Mouse (Mus musculus) MEL (cell line): ENCODE measurements at regions not wholly inside any gene's neighbourhood (a gene's known extent, or its start where the extent isn't known, plus 50 kb on each side); places are given as distances from the start of the nearest gene placed in this dataset.

Experiments
- DNase-seq: peaks from one replicate; pipeline ENCODE4 v3.0.0; 2011; ENCODE audit warnings: low read depth, low spot score
- H3K27ac ChIP-seq: 2 replicates; pipeline ENCODE4 v1.5.1; 2012; ENCODE audit warnings: low read depth, mild to moderate bottlenecking, control low read depth, low read length, moderate library complexity; ENCODE audit not compliant: control insufficient read depth
- H3K27me3 ChIP-seq, 2 experiments: fragments of 150-350 bp in 1 of 2; sonication (generic) in 1 of 2; 2 replicates each; pipeline ENCODE4 v1.6.1; 2012; ENCODE audit warnings: low read length in 2 of 2, mild to moderate bottlenecking in 2 of 2, improper control_type of control experiment in 1 of 2, moderate library complexity in 1 of 2; ENCODE audit not compliant: insufficient read depth in 2 of 2, control insufficient read depth in 1 of 2
- H3K36me3 ChIP-seq, 2 experiments: 2 replicates each; pipeline ENCODE4 v1.6.1; 2012 to 2014; ENCODE audit warnings: low read length in 2 of 2, improper control_type of control experiment in 1 of 2, inconsistent platforms in 1 of 2, mild to moderate bottlenecking in 1 of 2; ENCODE audit not compliant: insufficient read depth in 2 of 2, control insufficient read depth in 1 of 2
- H3K4me1 ChIP-seq, 2 experiments: fragments of 150-350 bp in 1 of 2; sonication (generic) in 1 of 2; 2 replicates each; pipeline ENCODE4 v1.6.1; 2012; ENCODE audit warnings: low read length in 2 of 2, improper control_type of control experiment in 1 of 2, mild to moderate bottlenecking in 1 of 2; ENCODE audit not compliant: insufficient read depth in 2 of 2, control insufficient read depth in 1 of 2
- H3K4me3 ChIP-seq, 2 experiments: fragments of 150-350 bp in 1 of 2; sonication (generic) in 1 of 2; 2 replicates each; pipeline ENCODE4 v1.5.1; 2012; ENCODE audit warnings: low read depth in 2 of 2, low read length in 2 of 2, mild to moderate bottlenecking in 2 of 2, moderate library complexity in 2 of 2, control low read depth in 1 of 2, improper control_type of control experiment in 1 of 2; ENCODE audit not compliant: control insufficient read depth in 1 of 2, insufficient read depth in 1 of 2
- H3K79me2 ChIP-seq: 2 replicates; pipeline ENCODE4 v1.6.1; 2012; ENCODE audit warnings: mild to moderate bottlenecking, low read length, moderate library complexity; ENCODE audit not compliant: control insufficient read depth, poor library complexity, insufficient read depth
- H3K9ac ChIP-seq: 2 replicates; pipeline ENCODE4 v1.6.1; 2012; ENCODE audit warnings: low read depth, mild to moderate bottlenecking, control low read depth, low read length, moderate library complexity; ENCODE audit not compliant: control insufficient read depth, poor library complexity, severe bottlenecking
- H3K9me3 ChIP-seq: fragments of 150-350 bp; sonication (generic); replicated peaks from 2 replicates; pipeline ENCODE4 v1.6.1; 2012; ENCODE audit warnings: mild to moderate bottlenecking, low read length, improper control_type of control experiment, moderate library complexity; ENCODE audit not compliant: insufficient read depth
- BHLHE40 ChIP-seq: IDR thresholded peaks from 2 replicates; pipeline ENCODE4 v1.6.1; 2012; ENCODE audit warnings: low read depth, mild to moderate bottlenecking, inconsistent platforms, low read length, improper control_type of control experiment, borderline replicate concordance
- CHD2 ChIP-seq: IDR thresholded peaks from 2 replicates; pipeline ENCODE4 v1.6.1; 2011; ENCODE audit warnings: low read length, improper control_type of control experiment
- ETS1 ChIP-seq: IDR thresholded peaks from 2 replicates; pipeline ENCODE4 v1.6.1; 2012; ENCODE audit warnings: low read depth, mild to moderate bottlenecking, inconsistent platforms, low read length, improper control_type of control experiment, moderate library complexity
- GATA1 ChIP-seq: IDR thresholded peaks from 2 replicates; pipeline ENCODE4 v1.6.1; 2011; ENCODE audit warnings: low read depth, low read length, improper control_type of control experiment
- MAFK ChIP-seq: IDR thresholded peaks from 2 replicates; pipeline ENCODE4 v1.6.1; 2011; ENCODE audit warnings: low read depth, mild to moderate bottlenecking, low read length, improper control_type of control experiment, borderline replicate concordance
- MEF2A ChIP-seq: IDR thresholded peaks from 2 replicates; pipeline ENCODE4 v1.6.1; 2014; ENCODE audit warnings: low read depth, mild to moderate bottlenecking, inconsistent platforms, low read length, improper control_type of control experiment; ENCODE audit not compliant: poor library complexity, insufficient replicate concordance, severe bottlenecking; ENCODE audit errors: extremely low read depth
- NELFE ChIP-seq: IDR thresholded peaks from 2 replicates; pipeline ENCODE4 v1.6.1; 2011; ENCODE audit warnings: low read depth, low read length, improper control_type of control experiment
- POLR2A ChIP-seq, 2 experiments: IDR thresholded peaks; 2 replicates each; pipeline ENCODE4 v1.6.1; 2011 to 2012; ENCODE audit warnings: low read length in 2 of 2, mild to moderate bottlenecking in 2 of 2, control low read depth in 1 of 2, improper control_type of control experiment in 1 of 2, low read depth in 1 of 2, moderate library complexity in 1 of 2; ENCODE audit not compliant: control insufficient read depth in 1 of 2, insufficient read depth in 1 of 2, poor library complexity in 1 of 2
- POLR2AphosphoS5 ChIP-seq: IDR thresholded peaks from 2 replicates; pipeline ENCODE4 v1.6.1; 2012; ENCODE audit warnings: low read depth, borderline replicate concordance, mild to moderate bottlenecking, inconsistent platforms, low read length, moderate library complexity, mixed read lengths
- RAD21 ChIP-seq: IDR thresholded peaks from 2 replicates; pipeline ENCODE4 v1.6.1; 2011; ENCODE audit warnings: mild to moderate bottlenecking, low read depth, low read length, improper control_type of control experiment
- TAL1 ChIP-seq: IDR thresholded peaks from 2 replicates; pipeline ENCODE4 v1.6.1; 2012; ENCODE audit warnings: mild to moderate bottlenecking, inconsistent platforms, low read length, moderate library complexity, mixed read lengths
- USF1 ChIP-seq: IDR thresholded peaks from 2 replicates; pipeline ENCODE4 v1.6.1; 2014; ENCODE audit warnings: low read depth, mild to moderate bottlenecking, inconsistent platforms, low read length, improper control_type of control experiment, moderate library complexity
- ZMIZ1 ChIP-seq: IDR thresholded peaks from 2 replicates; pipeline ENCODE4 v1.6.1; 2012; ENCODE audit warnings: low read depth, mild to moderate bottlenecking, inconsistent platforms, low read length, improper control_type of control experiment, moderate library complexity

DNA sequence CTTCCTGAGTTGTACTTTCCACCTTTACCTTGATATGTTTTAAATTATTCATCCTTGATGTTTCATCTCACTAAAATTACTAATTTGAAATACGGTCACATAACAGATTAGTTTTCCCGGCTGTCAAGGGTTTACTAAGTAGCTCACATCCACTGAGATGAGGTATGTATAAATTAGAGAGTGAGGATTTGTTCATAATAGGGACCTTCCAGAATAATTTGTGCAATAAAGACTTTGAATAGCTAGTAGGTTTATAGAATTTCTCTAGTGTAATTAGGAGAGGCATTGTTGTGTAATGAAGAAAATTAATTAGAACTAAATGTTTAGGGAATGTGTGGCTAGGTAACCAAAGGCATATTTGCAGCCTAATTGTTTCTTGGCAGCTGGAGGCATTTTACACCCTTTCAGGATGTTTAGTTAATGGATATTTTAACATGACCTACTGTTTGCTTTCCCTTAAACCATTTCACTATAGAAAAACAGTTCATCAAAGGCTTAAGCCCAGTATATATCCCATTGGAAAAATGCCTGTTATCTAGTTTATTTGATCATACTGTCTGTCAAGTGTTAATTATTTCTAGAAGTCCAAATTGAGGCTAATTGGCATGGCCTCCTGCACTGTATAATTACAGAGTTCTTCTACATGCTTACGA is 70.8 kb downstream of the Mat2b start:
- no peaks in the 10 kb centered on the region for H3K79me2 ChIP-seq
- H3K27ac ChIP-seq: no peak overlapping the region
- H3K36me3 ChIP-seq: no peaks in the 10 kb centered on the region
- H3K9ac ChIP-seq: no peak overlapping the region
- DNase-seq: no peak
- no peak overlapping the region for H3K4me3 ChIP-seq
- no peak for TF ChIP-seq GATA1
- no peak for TF ChIP-seq USF1
- no peak for TF ChIP-seq ZMIZ1
- no peak for TF ChIP-seq MAFK
- no peak for TF ChIP-seq NELFE
- no peak for TF ChIP-seq TAL1
- TF ChIP-seq POLR2A (IDR thresholded peaks at IDR 0.05; ENCODE audit: control insufficient read depth in 1 of 2, insufficient read depth in 1 of 2, low read depth in 1 of 2, low read length in 2 of 2, poor library complexity in 1 of 2): no peak
- no peak for TF ChIP-seq ETS1
- TF ChIP-seq, all 39 proteins: peak for 0
- Histone ChIP-seq H3K9me3 (no peaks in the 10 kb centered on the region), H3K4me1 (no peaks in the 10 kb centered on the region), H3K27me3 (no peaks in the 10 kb centered on the region; a peak in 1 of 4 replicates)

DNA sequence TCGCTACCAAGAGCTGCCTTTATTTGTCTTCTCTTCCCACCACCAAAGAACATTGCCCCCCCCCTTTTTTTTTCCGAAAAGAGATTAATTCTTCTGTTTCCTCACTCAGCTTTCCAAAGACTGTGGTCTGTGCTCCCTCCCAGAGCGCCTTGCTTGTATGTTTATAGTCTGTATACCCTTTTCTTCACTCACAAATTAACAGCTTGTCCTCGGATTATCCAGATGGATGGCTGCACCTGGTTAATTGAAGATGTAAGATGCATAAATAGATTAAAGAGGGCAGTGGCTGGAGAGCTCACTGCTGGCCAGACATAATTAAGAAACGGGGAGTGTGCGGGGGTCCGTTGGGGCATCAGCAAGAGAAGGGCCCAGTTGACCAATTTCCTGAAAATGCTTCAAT is 75.0 kb downstream of the Mat2b start:
- H3K9ac ChIP-seq: no peak overlapping the region
- H3K9me3 ChIP-seq: no peaks in the 10 kb centered on the region
- TF ChIP-seq CHD2: no peak
- no peak for TF ChIP-seq ETS1

DNA sequence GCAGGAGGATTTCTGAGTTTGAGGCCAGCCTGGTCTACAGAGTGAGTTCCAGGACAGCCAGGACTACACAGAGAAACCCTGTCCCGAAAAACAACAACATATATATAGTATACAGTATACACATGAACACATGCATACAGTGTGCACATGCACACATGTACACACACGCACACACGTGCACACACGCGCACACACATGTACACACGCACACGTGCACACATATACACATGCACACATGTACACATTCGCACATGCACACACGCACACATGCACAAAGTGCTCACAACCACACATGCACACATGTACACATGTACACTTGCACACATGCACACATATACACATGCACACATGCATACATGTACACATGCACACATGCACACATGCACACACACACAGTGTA is 92.0 kb downstream of the Mat2b start:
- DNase-seq: no peak
- Histone ChIP-seq H3K9ac (no peak overlapping the region), H3K4me1 (no peaks in the 10 kb centered on the region), H3K27me3 (no peaks in the 10 kb centered on the region), H3K9me3 (no peaks in the 10 kb centered on the region), H3K27ac (no peak overlapping the region), H3K79me2 (no peaks in the 10 kb centered on the region), H3K4me3 (no peak overlapping the region), H3K36me3 (no peaks in the 10 kb centered on the region)
- no peak for TF ChIP-seq BHLHE40
- TF ChIP-seq MEF2A: no peak
- no peak for TF ChIP-seq RAD21
- peak; percentile 82; the same call in 1 of the 2 replicates for TF ChIP-seq POLR2AphosphoS5

More for the DNA sequence above, 75.0 kb downstream of the Mat2b start:
- no peak overlapping the region for H3K4me3 ChIP-seq
- DNase-seq: no peak
- no peaks in the 10 kb centered on the region for H3K79me2 ChIP-seq
- H3K36me3 ChIP-seq: no peaks in the 10 kb centered on the region
- no peaks in the 10 kb centered on the region; a peak in 1 of 4 replicates for H3K27me3 ChIP-seq
- no peaks in the 10 kb centered on the region for H3K4me1 ChIP-seq
- no peak overlapping the region for H3K27ac ChIP-seq
